Mouse (Mus musculus) gastrocnemius, adult 8-10 months (tissue): ENCODE measurements around the gene Mtmr4. TPM values are rescaled to one million over a fixed set of nuclear protein-coding genes. Genes with fewer than 3 reads are reported as not detected.

Experiments
- DNase-seq, 2 experiments: peaks; one replicate each; pipeline ENCODE4 v3.0.0; 2022; ENCODE audit warnings: low spot score in 2 of 2
- total RNA-seq, 4 experiments: library from RNA; stranded (reverse); gene quantifications; 2 replicates each; pipeline ENCODE4 v1.2.4; 2022

The Mtmr4 gene
- total RNA-seq, 4 experiments from 2014 or later, result 9.8 to 12.6 (median 11.4) TPM

- no peak for DNase-seq
These were observed 23.6 kb downstream of the Mtmr4 start for GRCm38 (mm10) chr11:87615551-87615950.

DNA sequence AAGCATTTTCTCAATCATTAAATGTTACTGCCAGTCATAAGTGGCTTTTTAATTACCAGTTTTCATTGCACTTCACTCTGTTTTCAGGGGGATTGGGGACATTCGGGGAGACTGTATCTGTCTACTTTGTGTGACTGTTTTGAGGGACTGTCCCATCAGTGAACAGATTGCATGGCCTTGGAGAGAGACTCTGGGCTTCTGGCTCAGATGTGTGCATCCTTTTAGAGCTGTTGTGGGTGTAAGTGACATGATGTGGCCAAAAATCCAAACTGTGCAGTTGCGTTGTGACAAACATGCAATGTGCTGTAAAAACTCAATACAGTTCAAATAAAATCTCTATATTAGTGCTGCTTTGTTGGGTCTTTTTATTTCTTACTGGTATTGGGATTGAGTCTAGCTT, 24.0 kb downstream of the Mtmr4 start:
- no peak for DNase-seq

DNA sequence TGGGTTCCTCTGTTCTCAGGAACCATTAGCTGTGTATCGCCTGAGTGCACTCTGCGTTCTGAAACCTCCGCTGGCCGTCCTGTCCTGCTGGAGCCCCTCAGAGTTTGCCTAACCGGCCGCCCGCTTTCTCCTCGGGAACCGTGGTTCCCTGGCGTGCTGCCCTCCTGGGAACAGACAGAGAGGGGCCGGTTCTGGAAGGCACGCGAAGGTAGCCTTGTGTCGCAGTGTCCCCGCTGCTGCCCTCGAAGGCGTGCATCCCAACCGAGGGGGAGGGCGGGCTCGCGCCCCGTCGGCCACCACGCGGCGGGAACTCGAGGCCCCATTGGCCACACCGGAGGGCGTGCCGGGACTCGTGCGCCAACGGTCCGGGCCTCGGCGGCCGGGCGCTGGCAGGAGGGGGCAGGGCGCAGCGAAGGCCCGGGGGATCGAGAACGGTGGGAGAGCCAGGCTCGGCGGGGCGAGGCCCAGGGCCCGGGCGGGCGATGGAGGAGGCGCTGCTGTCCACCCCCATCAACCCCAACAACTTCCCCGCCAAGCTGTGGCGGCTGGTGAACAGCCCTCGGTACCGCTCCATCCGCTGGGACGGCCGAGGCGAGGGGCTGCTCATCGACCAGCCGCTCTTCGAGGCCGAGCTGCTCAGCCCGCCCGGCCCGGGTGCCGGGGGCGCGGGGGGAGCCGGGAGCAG, 25.0 kb downstream of the Mtmr4 start, which contains the start of gene Hsf5:
Hsf5 (plus strand) TSS at position 375 of the 685 bp plus-strand sequence.
- no peak for DNase-seq

DNA sequence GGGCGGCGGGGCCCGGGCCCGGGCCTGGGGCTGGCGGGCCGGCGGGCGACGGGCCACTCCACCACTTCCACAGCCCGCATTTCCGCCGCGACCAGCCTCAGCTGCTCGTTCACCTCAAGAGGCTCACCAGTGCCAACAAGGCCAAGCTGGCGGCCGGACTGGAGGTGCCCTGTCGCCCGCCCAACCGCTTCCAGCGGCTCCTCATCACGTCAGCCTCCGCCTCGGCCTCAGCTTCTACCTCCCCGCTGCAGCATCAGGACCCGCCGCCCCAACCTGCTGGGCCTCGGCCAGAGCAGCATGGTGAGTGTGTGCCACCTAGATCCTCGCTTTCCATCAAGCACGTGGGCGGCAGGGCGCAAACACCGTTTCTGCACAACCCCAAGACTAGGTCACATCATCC, 25.6 kb downstream of the Mtmr4 start:
- DNase-seq, result no peak

GRCm38 (mm10) chr11:87623160-87623559, 31.2 kb downstream of the Mtmr4 start:
- DNase-seq, result no peak

GRCm38 (mm10) chr11:87629859-87630258, 37.9 kb downstream of the Mtmr4 start:
- no peak for DNase-seq

DNA sequence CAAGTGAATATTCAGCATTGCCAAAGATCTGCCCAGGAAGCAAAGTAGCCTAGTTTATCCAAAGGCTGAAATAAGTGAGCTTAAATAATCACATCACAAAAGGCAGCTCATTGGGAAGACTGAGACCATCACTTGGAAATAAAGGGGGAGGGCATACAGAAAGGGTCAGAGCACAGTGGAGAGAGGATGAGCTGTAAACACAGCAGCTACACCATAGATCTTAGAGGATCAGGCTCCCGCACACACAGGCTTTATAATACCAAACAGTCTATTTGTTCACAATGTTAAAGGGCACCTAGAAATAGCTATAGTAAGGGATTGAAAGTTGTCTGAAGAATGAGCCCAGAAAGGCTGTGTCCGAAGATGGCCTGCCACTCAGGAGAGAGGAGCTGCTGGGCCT, 46.8 kb downstream of the Mtmr4 start:
- no peak for DNase-seq

DNA sequence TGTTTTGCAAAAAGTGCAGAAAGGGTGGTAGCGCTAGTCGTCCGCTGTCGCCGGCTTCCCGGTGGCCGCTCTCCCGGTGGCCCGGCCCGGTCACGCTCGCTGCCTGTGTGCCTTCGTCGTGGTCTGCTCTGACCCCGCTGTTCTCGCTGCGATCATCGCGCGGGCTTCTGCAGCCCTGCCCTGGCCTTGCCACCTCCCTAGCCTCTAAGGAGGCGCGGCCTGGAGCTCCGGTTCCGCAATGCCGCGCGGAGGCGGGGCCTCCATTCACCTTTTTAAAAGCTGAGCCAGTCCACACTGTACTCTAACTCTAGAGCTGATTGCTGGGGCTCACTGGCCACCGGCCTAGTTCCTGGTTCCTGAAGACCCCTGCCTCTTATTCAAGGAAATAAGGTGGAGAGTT, 47.2 kb downstream of the Mtmr4 start:
- DNase-seq, result peak; percentile 14 to 32

DNA sequence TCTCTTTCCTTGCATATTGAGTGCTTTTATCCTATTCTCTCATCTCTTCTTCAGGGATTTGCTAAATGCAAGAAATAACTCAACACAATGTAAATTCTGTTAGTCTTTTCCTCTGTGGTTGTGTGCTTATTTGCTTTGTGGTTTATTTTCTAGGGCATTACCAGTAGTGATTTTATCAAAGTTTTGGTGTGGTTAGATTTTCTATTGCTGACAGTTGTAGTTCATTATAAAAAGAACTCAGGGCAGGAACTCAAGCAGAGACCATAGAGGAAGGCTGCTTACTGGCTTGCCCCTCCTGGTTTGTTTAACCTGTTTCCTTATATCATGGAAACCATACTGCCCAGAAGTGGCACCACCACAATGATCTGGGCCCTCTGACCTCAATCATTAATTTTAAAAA, 50.9 kb downstream of the Mtmr4 start:
- no peak for DNase-seq

GRCm38 (mm10) chr11:87654693-87655092, 62.7 kb downstream of the Mtmr4 start:
- DNase-seq, result no peak

DNA sequence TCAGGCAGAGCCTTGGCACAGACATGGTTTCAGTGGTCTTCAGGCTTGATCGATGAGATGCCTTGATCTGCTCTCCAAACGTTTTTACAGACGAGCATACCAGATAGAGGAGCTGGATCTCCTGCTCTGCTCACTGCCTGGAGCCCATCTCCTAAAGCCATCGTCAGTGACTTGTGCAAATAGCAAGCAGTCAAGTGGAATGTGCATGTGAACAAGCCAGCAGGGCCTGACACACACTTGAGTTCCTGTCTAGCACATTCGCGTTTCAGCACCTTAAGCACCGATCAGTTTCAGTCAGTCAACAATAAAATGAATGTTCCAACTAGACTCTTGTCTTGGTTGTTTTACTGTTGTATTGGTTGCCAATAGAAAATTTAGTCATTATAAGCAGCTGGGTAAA, 67.3 kb downstream of the Mtmr4 start:
- DNase-seq, result no peak

DNA sequence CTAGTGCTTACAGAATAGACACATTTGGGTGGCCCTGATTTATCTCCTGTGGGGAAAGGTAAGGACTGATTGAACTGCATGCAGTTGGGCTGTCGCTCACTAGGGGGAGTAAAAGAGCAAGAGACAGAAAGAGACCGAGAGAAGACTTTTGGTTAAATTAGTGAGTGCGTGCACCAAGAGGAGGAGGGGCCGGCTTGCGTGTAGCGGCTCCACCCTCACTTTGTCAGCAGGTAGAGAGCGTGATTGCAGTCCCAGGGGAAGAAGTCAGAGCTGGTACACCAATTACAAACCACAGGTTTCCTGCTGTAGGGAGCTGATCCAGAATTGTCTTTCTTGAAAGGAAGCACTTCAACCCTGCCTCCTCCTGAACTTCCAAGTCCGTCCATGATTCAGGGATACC, 70.4 kb downstream of the Mtmr4 start, which contains the start of gene Rnf43:
Rnf43 (plus strand) TSS at position 316 of the 400 bp plus-strand sequence.
- DNase-seq, result peak; percentile 56 to 68

DNA sequence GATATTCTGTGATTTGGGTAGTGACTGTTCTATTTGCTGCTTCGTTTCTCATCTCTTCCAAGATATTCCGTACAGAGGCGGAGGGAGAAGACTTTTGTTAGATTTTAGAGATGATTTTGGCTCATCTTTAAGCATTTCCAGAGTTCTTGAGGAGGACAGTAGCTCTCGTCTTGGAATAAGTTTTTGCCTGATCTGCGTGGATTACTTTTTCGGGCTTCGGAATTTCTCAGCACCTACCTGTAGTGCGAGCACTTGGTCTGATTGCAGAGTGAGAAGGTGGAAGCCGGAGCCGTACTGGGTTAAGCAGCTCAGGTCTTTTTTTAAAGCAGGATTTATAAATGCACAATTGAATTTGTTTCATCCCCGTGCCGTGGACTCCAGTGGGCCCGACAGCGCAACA, 70.9 kb downstream of the Mtmr4 start:
- DNase-seq, result no peak

- no peak for DNase-seq
These were observed 72.0 kb downstream of the Mtmr4 start for GRCm38 (mm10) chr11:87663948-87664347.

DNA sequence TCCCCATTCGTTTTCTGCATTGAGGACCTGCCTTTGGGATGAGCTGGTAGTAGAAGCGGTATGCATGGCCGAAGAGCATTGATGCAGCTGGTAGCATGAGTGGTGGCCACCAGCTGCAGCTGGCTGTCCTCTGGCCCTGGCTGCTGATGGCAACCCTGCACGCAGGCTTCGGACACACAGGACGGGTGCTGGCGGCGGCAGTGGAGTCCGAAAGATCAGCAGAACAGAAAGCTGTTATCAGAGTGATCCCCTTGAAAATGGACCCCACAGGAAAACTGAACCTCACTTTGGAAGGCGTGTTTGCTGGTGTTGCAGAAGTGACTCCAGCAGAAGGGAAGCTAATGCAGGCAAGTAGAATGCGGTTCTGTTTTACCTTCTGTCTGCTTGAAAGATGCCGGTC, 72.6 kb downstream of the Mtmr4 start:
- no peak for DNase-seq

DNA sequence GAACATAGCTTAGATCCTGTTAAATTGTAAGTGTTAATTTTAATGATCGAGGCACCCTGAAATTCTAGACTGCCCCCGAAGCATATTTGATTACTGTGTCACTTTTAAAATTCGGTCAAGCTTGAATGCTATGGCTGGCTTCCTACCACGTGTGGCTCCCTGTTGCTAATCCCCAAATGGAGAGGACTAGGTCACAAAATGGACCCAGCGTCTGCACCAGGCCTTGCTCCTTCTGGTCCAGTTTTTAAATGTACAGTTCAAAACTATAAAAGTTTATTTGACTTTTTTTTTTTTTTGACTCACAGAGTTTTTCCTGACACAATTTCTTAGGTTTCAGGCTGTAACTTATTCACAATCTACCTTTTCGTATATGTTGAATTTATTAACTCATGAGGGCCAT, 73.3 kb downstream of the Mtmr4 start:
- no peak for DNase-seq

GRCm38 (mm10) chr11:87665658-87666057, 73.7 kb downstream of the Mtmr4 start:
- no peak for DNase-seq

Other genes starting within 250 kb of the Mtmr4 start
- under 1 TPM; 0.10 to 0.41 (median 0.31) TPM for gene Ppm1e, start 233.1 kb upstream of the Mtmr4 start, total RNA-seq
- under 1 TPM; 0.11 to 0.31 (median 0.24) TPM for gene Rad51c, start 187.2 kb upstream of the Mtmr4 start, total RNA-seq
- not detected for gene Tex14, start 187.1 kb upstream of the Mtmr4 start, total RNA-seq
- gene Gm11492, start 25.5 kb upstream of the Mtmr4 start, total RNA-seq, result not detected
- gene Sept4, start 23.3 kb upstream of the Mtmr4 start, total RNA-seq, result 10 to 100 TPM in 1 of 4 experiments, 1 to 10 TPM in 3; 4.2 to 13.6 (median 8.2) TPM
- under 1 TPM in 1 of 4 experiments, not detected in 3; 0.09 TPM for gene Hsf5, start 25.0 kb downstream of the Mtmr4 start, total RNA-seq
- gene Rnf43, start 70.6 kb downstream of the Mtmr4 start, total RNA-seq, result 1 to 10 TPM in 3 of 4 experiments, under 1 TPM in 1; 0.92 to 1.7 (median 1.6) TPM
- 10 to 100 TPM; 33.6 to 41.0 (median 36.9) TPM for gene Supt4a, start 145.4 kb downstream of the Mtmr4 start, total RNA-seq
- gene Tspoap1, start 168.4 kb downstream of the Mtmr4 start, total RNA-seq, result not detected
- not detected for gene Mpo, start 201.4 kb downstream of the Mtmr4 start, total RNA-seq
- gene Lpo, start 236.1 kb downstream of the Mtmr4 start, total RNA-seq, result not detected